Mouse (Mus musculus) testis, adult 2 months (tissue): ENCODE results near the gene Mapkapk5.

Experiments used
- CTCF ChIP-seq: fragments of 200-500 bp; IDR thresholded peaks from 2 replicates; pipeline ENCODE4 v1.5.1; 2012; ENCODE audit warnings: low read depth, mild to moderate bottlenecking, inconsistent platforms, low read length, moderate library complexity; ENCODE audit not compliant: control insufficient read depth, insufficient read depth, insufficient replicate concordance
- POLR2A ChIP-seq: fragments of 200-500 bp; IDR thresholded peaks from 2 replicates; pipeline ENCODE4 v1.6.1; 2012; ENCODE audit warnings: low read depth, mild to moderate bottlenecking, inconsistent platforms, low read length, moderate library complexity; ENCODE audit not compliant: control insufficient read depth

DNA sequence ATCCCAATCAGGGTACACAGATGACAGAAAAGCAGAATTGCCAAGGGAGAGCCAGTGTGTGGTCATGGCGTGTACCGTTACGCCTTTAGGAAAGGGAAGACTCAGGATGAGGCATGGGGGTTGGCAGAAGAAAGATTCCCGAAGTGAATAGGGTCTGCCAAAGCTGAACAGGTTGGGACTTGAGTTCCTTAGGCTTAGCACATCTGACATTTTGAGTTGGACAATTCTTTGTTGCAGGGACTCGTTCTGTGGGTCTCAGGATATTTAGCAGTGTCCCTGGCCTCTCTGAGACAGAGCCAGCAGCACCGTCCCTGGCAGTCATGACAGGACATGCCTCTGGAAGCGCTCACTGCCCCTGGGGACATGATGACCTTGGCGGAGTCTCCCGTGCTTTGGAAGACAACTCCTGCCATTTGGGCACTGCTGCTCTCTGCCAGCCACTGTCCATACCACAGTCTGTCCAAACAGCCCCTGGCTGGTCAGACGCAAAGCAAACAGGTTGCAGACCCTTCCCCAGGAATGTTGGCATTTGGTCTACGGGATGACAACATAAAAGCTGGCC lies 31.3 kb upstream of the Mapkapk5 start:
- TF ChIP-seq CTCF (no peak), POLR2A (no peak)
